8 mouse cellular contexts compared by ENCODE assay signal in genomic region chr14:76031117-76031842, GRCm38 (mm10). TPM values are rescaled to one million over a fixed set of nuclear protein-coding genes. Genes with fewer than 3 reads are reported as not detected.
DNase-seq lines count a peak whose midpoint lies in the region; ATAC-seq lines count a peak whose summit lies in the region.

No protein-coding gene starts in this region.

- ATAC-seq in heart, embryonic 11.5 days (replicated peaks; ENCODE audit: insufficient number of reproducible peaks, low FRiP score, low TSS enrichment): no peak
- ATAC-seq in neural tube, embryonic 13.5 days (ENCODE audit: low read depth): no peak
- no peak for ATAC-seq in intestine, embryonic 15.5 days

- H3K4me1 ChIP-seq in heart, embryonic 11.5 days (ENCODE audit: control insufficient read depth, insufficient read depth, low read length): no peaks in the 10 kb centered on the region
- peaks cover 59% of the 10 kb centered on the region for H3K4me1 ChIP-seq in forebrain, embryonic 10.5 days
- H3K4me1 ChIP-seq in neural tube, embryonic 13.5 days (replicated peaks): peaks cover 45% of the 10 kb centered on the region
- H3K4me1 ChIP-seq in intestine, embryonic 15.5 days (replicated peaks): no peaks in the 10 kb centered on the region

- intact Hi-C loops in heart, postnatal 36 days (cut with DNase I): no loop called here

- DNase-seq in heart, adult 11 months: peak; percentile 88
- peak; percentile 58 for DNase-seq in adipocyte (ENCODE audit: low spot score)
- DNase-seq in forebrain, embryonic 10.5 days (ENCODE audit: extremely low spot score, low spot score): no peak
- DNase-seq in heart, postnatal 36 days: peak; percentile 21 to 22
- no peak for DNase-seq in urinary bladder, postnatal 10 days (ENCODE audit: low spot score)

- no peaks in the 10 kb centered on the region for H3K36me3 ChIP-seq in heart, embryonic 11.5 days (ENCODE audit: control insufficient read depth, insufficient read depth, low read length)
- H3K36me3 ChIP-seq in forebrain, embryonic 10.5 days (replicated peaks): no peaks in the 10 kb centered on the region
- H3K36me3 ChIP-seq in neural tube, embryonic 13.5 days: no peaks in the 10 kb centered on the region
- no peaks in the 10 kb centered on the region for H3K36me3 ChIP-seq in intestine, embryonic 15.5 days

- H3K27ac ChIP-seq in heart, embryonic 11.5 days (ENCODE audit: low read depth, low read length): no peak overlapping the region
- peak overlapping the region; percentile 84 for H3K27ac ChIP-seq in forebrain, embryonic 10.5 days
- peak overlapping the region; percentile 86 for H3K27ac ChIP-seq in neural tube, embryonic 13.5 days (replicated peaks)
- no peak overlapping the region for H3K27ac ChIP-seq in intestine, embryonic 15.5 days

- WGBS in heart, embryonic 11.5 days (ENCODE audit: insufficient replicate concordance): 56% methylated on average over 11 of the region's 11 CpGs
- 49% methylated on average over 11 of the region's 11 CpGs for WGBS in forebrain, embryonic 10.5 days
- WGBS in neural tube, embryonic 13.5 days: 55% methylated on average over 11 of the region's 11 CpGs
- 45% methylated on average over 11 of the region's 11 CpGs for WGBS in intestine, embryonic 15.5 days

- H3K27me3 ChIP-seq in heart, embryonic 11.5 days (ENCODE audit: control insufficient read depth, insufficient read depth, low read length): no peaks in the 10 kb centered on the region
- no peaks in the 10 kb centered on the region for H3K27me3 ChIP-seq in forebrain, embryonic 10.5 days (ENCODE audit: poor library complexity, severe bottlenecking)
- H3K27me3 ChIP-seq in neural tube, embryonic 13.5 days: no peaks in the 10 kb centered on the region
- no peaks in the 10 kb centered on the region for H3K27me3 ChIP-seq in intestine, embryonic 15.5 days (replicated peaks)

- H3K4me2 ChIP-seq in heart, embryonic 11.5 days: no peak overlapping the region
- peak overlapping the region; percentile 5; the same call in 1 of the 2 replicates for H3K4me2 ChIP-seq in neural tube, embryonic 13.5 days
- H3K4me2 ChIP-seq in intestine, embryonic 15.5 days (replicated peaks): no peak overlapping the region

- no peaks in the 10 kb centered on the region for H3K9me3 ChIP-seq in heart, embryonic 11.5 days (replicated peaks; ENCODE audit: control insufficient read depth, low read length)
- no peaks in the 10 kb centered on the region for H3K9me3 ChIP-seq in forebrain, embryonic 10.5 days
- H3K9me3 ChIP-seq in neural tube, embryonic 13.5 days: no peaks in the 10 kb centered on the region
- no peaks in the 10 kb centered on the region for H3K9me3 ChIP-seq in intestine, embryonic 15.5 days

- H3K9ac ChIP-seq in heart, embryonic 11.5 days (ENCODE audit: low read depth, low read length): no peak overlapping the region
- H3K9ac ChIP-seq in neural tube, embryonic 13.5 days: no peak overlapping the region
- H3K9ac ChIP-seq in intestine, embryonic 15.5 days: no peak overlapping the region

- no peak overlapping the region for H3K4me3 ChIP-seq in heart, embryonic 11.5 days (ENCODE audit: low read depth, low read length)
- peak overlapping the region; percentile 16 for H3K4me3 ChIP-seq in forebrain, embryonic 10.5 days
- no peak overlapping the region for H3K4me3 ChIP-seq in neural tube, embryonic 13.5 days
- H3K4me3 ChIP-seq in intestine, embryonic 15.5 days (replicated peaks): no peak overlapping the region

RNA-seq across cellular contexts. Expression of gene Gtf2f2, which starts 20.6 kb away (rescaled TPM):
- polyA plus RNA-seq in heart, embryonic 11.5 days (2014; fragmentation: Nextera tagmentation; extraction: Ambion mirVana): 34.7 and 36.7 TPM in 2 replicates
- polyA plus RNA-seq in forebrain, embryonic 10.5 days (2016; fragmentation: Nextera tagmentation; extraction: Ambion mirVana): 57.3 and 59.0 TPM in 2 replicates
- total RNA-seq in heart, postnatal 36 days (2021): 10 to 100 TPM; 11.9 to 12.7 TPM
- polyA plus RNA-seq in neural tube, embryonic 13.5 days (2015; fragmentation: Nextera tagmentation; extraction: Ambion mirVana): 40.1 and 43.1 TPM in 2 replicates
- 34.7 and 37.2 TPM in 2 replicates for polyA plus RNA-seq in intestine, embryonic 15.5 days (2015; fragmentation: Nextera tagmentation; extraction: Ambion mirVana)

Comparison
In these comparisons a context has a peak if more than half of its experiments do, and no peak if none do; other contexts are left out.
1. DNase-seq: peak in heart, adult 11 months (single experiment), adipocyte (single experiment) and heart, postnatal 36 days (2 of 2); none in forebrain, embryonic 10.5 days (single experiment) and urinary bladder, postnatal 10 days (single experiment).
2. H3K27ac ChIP-seq: peak in forebrain, embryonic 10.5 days (single experiment) and neural tube, embryonic 13.5 days (single experiment); none in heart, embryonic 11.5 days (single experiment) and intestine, embryonic 15.5 days (single experiment).